Mouse (Mus musculus): ENCODE data around the gene Bcl2l14. TPM values are rescaled to one million over a fixed set of nuclear protein-coding genes. Genes with fewer than 3 reads are reported as not detected.

The Bcl2l14 gene
- not detected in 2 replicates for polyA plus RNA-seq (2012; rRNA removed)

DNA sequence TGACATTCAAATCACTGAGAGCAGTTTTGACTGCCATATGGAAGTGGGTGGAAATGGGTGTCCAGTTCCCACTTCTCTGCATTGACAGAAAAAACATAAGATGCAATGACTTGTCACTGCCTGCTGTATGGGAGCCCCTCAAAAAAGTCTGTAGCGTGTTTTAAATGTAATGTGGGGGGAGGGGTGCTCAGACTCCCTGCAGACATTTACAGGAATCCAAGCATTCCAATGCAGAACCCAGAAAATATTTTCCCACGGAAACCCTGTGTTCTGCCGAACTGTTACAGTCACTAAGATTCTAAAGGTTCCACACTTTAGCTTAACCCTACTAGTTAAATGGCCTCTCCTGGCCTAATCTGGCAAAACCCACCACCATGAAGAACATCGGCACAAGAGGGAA lies at the start of gene Bcl2l14:
Gene Bcl2l14 (plus strand): TSS at position 301 of the 400 bp plus-strand sequence.
- peak in 1 of 2 experiments; percentile 23 for DNase-seq (ENCODE audit: extremely low spot score in 1 of 2, low spot score in 1 of 2)

GRCm38 (mm10) chr6:134348526-134349067 lies 47.5 kb upstream of the Bcl2l14 start:
- DNase-seq (ENCODE audit: extremely low spot score in 1 of 2, low spot score in 1 of 2), result no peak

DNA sequence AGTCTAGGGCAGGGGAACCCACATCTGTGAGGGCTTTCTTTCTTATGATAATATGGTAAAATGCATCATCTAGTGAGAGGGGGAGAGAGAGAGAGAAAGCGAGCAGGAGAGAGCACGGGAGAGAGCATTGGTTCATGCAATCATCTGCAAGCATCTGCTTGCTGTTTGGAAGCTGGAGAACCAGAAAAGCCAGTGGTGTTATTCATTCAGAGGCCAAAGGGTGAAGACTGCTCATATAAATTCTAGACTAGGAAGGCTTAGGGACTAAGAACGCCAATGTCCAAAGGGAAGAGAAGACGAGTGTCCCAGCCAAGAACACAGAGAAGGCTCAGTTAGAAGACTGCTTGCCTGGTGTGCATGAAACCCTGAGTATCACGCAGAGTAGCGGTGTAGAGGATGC lies 43.2 kb upstream of the Bcl2l14 start:
- DNase-seq (ENCODE audit: extremely low spot score in 1 of 2, low spot score in 1 of 2), result no peak

DNA sequence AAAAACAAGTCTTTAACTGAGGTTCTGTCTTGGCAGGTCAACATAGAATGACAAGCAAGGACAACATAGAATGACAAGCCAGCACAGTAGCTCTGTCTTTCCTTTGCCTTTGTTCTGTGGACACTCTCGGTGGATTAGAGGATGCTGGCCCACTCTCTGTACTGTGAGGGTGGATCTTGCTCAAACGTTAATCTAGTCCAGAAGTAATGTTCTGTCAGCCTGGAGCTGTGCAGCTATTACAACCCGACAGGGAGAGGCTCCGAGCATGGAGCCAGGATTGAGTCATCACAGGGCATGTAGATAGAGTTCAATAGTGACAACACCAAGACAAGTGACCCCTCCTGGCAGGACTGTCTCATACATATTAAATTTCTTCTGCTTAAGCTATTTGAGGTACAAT lies 42.4 kb upstream of the Bcl2l14 start:
- no peak for DNase-seq (ENCODE audit: extremely low spot score in 1 of 2, low spot score in 1 of 2)

GRCm38 (mm10) chr6:134357570-134357969 lies 38.5 kb upstream of the Bcl2l14 start:
- DNase-seq (ENCODE audit: extremely low spot score in 1 of 2, low spot score in 1 of 2), result no peak

DNA sequence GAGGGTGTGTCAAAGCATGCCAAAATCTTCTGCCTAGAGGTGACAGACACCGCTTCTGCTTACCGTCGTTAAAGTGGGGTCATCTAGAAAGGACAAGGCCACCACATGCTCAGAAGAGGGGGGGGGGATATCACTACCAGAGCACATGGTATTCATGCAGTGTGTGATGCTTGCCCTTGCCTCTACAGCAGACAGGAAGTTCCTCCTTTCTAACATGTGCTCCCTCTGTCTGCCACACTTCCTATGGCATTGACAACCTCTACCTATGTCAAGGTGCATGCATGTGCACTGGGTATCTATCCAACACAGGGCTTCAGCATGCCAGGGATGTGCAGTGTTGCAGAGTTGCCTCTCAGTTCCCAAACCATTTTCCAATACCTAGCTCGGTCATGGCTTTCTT lies 36.0 kb upstream of the Bcl2l14 start:
- no peak for DNase-seq (ENCODE audit: extremely low spot score in 1 of 2, low spot score in 1 of 2)

GRCm38 (mm10) chr6:134364644-134365043 lies 31.5 kb upstream of the Bcl2l14 start:
- DNase-seq (ENCODE audit: extremely low spot score in 1 of 2, low spot score in 1 of 2), result no peak

DNA sequence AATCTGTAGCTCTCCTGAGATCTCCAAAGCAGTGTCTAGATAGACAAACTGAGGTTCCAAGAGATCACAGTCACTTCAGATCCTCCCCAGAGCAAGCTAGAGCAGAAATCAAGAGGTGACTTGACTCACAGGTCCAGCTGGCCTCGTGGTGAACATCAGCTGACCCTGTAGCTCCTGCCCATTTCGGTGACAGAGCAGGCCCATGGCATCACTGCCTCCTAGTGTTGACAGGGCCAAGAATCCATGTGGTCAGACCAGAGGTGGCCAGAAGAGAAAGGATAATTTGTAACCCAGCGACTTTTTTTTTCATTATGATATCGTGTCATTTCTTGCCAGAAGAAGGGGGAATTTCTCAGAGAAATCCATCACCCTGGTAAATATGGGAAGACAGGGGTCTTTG lies 30.2 kb upstream of the Bcl2l14 start:
- no peak for DNase-seq (ENCODE audit: extremely low spot score in 1 of 2, low spot score in 1 of 2)

DNA sequence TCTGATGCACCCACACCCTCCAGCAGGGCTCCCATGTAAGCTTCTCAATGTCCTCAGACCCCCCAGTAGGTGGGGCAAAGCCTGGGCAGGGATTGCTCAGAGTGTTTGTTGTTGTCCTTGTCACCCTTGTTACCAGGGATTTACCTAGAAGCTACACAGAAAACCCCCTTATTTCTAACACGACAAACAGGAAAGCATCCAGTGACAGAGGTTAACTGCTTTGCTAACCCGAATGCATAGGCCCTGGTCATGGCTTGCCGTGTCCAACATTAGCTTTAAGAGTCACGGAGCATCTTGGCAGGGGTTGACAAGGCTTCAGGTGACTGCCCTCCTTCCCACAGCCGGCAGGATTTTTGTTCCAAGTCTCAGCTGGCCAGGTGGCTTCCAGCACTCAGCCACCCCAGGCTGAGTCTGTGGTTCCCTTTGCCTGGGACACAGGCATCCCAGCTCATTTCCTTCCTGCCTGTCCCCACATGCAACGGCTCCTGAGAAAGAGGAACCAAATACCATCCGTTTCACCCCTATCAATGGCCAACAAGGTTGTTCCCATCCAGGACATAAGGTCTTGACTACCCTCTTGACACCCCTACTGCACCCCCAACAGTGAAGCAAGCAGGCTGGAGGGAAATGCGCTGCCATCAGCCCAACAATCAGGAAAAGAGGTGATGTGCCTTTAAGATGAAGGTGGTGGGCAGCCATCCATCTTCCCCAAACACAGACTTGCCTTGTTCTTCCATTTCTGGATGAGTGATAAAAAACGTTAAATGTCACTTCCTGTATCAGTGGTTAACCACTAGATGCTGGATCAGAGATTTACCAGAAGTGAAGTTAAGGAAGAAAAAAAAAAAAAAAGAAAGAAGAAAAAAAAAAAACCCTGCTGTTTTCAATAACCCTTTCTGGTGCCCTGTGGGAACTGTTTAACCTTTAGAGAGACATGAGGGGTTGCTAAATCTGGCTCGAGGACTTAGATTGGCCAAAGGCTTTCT lies 29.5 kb upstream of the Bcl2l14 start:
- DNase-seq (ENCODE audit: extremely low spot score in 1 of 2, low spot score in 1 of 2), result no peak

GRCm38 (mm10) chr6:134367366-134368281 lies 28.5 kb upstream of the Bcl2l14 start:
- no peak for DNase-seq (ENCODE audit: extremely low spot score in 1 of 2, low spot score in 1 of 2)

DNA sequence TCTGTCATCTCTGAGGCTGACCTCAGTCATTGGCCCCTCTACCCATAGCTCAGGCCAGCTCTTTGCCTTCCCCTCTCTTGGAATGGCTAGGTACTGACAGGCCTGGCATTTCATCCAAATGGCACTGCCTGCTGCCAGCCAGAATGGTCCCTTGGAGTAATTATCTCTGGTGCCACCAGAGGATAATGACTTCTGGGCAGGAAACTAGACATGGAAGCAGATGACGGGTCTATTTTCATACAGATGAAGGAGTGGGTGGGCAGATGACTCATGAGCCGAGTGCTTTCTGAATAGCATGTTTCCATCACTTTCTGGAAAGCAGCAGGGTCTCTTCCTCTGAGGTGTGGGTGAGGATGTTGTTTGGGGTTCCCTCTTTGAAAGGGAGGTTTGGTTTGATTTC lies 23.2 kb upstream of the Bcl2l14 start:
- DNase-seq (ENCODE audit: extremely low spot score in 1 of 2, low spot score in 1 of 2), result peak; percentile 24 to 63

GRCm38 (mm10) chr6:134377201-134377600 lies 18.9 kb upstream of the Bcl2l14 start:
- DNase-seq (ENCODE audit: extremely low spot score in 1 of 2, low spot score in 1 of 2), result no peak

DNA sequence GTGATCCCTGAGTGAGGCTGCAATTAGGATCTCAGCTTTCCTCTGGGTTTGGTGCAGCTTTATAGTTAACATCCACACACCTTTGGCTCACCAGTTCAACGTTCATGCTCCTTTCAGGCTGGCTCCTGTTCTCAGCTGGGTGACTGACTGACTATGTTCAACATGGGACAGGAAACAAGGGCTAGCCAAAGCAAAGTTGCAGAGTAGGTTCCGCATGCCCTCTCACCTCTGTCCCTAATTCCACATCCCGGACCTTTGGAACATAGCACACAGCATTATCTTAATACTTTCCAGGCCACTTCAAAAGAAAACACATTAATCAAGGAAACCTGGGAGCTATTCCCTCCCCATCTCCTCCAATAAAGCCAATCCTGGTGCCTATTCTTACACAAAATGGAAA lies 18.3 kb upstream of the Bcl2l14 start:
- DNase-seq (ENCODE audit: extremely low spot score in 1 of 2, low spot score in 1 of 2), result no peak

GRCm38 (mm10) chr6:134381462-134381861 lies 14.7 kb upstream of the Bcl2l14 start:
- no peak for DNase-seq (ENCODE audit: extremely low spot score in 1 of 2, low spot score in 1 of 2)

DNA sequence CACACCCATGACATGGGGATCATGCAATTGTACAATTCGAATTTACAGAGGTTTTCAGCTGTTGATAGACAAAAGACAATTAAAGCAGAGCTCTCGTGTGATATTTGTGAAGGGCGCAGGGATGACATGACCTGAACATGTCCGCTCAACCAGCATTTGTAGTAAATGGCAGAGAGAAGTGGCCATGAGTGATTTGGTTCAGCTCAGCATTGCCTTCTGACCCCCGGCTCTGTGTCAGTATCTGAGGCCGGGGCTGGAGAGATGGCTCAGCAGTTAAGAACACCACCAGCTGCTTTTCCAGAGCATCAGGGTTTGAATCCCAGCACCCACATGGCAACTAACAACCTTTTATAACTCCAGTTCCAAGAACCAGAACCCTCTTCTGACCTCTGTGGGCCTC lies 10.2 kb upstream of the Bcl2l14 start:
- no peak for DNase-seq (ENCODE audit: extremely low spot score in 1 of 2, low spot score in 1 of 2)

DNA sequence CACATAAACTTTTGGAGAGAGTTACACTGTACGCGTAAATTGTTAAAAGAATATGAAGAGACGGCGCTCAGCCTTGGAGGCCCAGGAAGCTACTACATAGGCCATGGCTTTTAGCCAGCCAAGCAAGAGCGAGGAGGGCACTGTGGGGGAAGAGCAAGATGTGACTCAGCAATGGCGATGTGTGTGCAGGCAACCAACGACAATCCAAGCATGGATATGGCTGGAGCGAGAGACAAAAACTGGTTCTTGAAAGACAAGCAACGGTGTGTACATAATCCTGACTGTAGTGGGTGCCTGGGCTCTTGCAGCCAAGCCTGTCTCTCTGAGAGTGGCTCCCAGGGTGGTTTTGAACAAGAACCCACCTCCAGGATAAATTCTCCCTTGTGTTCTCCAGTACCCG lies 8.7 kb upstream of the Bcl2l14 start:
- DNase-seq (ENCODE audit: extremely low spot score in 1 of 2, low spot score in 1 of 2), result peak in 1 of 2 experiments; percentile 9

- no peak for DNase-seq (ENCODE audit: extremely low spot score in 1 of 2, low spot score in 1 of 2)
Observed at GRCm38 (mm10) chr6:134388424-134389110, 7.6 kb upstream of the Bcl2l14 start.

- peak; percentile 28 to 90 for DNase-seq (ENCODE audit: extremely low spot score in 1 of 2, low spot score in 1 of 2)
Observed at GRCm38 (mm10) chr6:134389248-134389891, 6.7 kb upstream of the Bcl2l14 start.

- no peak for DNase-seq (ENCODE audit: extremely low spot score in 1 of 2, low spot score in 1 of 2)
Observed at GRCm38 (mm10) chr6:134389917-134390316, 6.2 kb upstream of the Bcl2l14 start.

DNA sequence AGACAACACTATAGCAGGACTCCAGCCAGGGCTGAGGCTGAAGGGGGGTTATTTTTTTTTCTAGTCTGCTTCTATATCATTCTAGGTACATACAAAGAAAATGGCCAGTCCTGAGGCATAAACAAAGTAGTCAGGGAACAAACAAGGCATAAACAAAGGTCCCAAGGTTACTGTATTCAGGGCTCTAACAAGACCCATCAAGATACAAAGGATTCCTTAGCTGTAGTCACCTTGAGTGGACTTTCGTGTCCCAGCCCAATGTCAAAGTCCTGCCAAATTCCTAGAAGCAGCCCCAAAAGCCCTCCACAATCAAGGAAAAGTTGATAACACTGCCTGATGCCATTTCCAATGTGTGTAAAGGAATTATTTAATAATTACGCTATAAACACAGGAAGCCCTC lies 5.3 kb upstream of the Bcl2l14 start:
- DNase-seq (ENCODE audit: extremely low spot score in 1 of 2, low spot score in 1 of 2), result no peak
